22 mouse cellular contexts compared by ENCODE assay signal in genomic region chr19:3356516-3356915, GRCm38 (mm10). TPM values are rescaled to one million over a fixed set of nuclear protein-coding genes. Genes with fewer than 3 reads are reported as not detected.
A peak's percentile ranks its signal among the peaks of the same experiment; 100 is the strongest.
DNase-seq lines count a peak whose midpoint lies in the region; ATAC-seq and TF ChIP-seq lines count a peak whose summit lies in the region.
"Had no signal": no experiment of that assay in that cellular context is flagged by ENCODE, and none has a peak within 500 bp of the region (broad histone marks: within the 10 kb centered on the region; RNA-seq: fewer than 3 reads in every experiment).

No protein-coding gene starts in this region.

- 0 out of 2 replicates have a peak overlapping the region, but pooled peaks have one; percentile 26 for H3K4me3 ChIP-seq in E14TG2a.4 (replicated peaks; ENCODE audit: low read length)
- H3K4me3 ChIP-seq: forebrain, embryonic 10.5 days; forebrain, embryonic 13.5 days; hindbrain, embryonic 12.5 days; hindbrain, embryonic 15.5 days had no signal

- CTCF ChIA-PET in Patski (lab: Charles Lee), result interaction anchor here (0.9 to 1.6 kb wide), 3 partner anchors 8 to 30 kb away, joined by 3 to 5 read pairs (median 4); no protein-coding TSS in a partner anchor

- no peaks in the 10 kb centered on the region for H3K27me3 ChIP-seq in E14TG2a.4 (ENCODE audit: insufficient read depth, low read length)
- no peaks in the 10 kb centered on the region for H3K27me3 ChIP-seq in Patski
- H3K27me3 ChIP-seq: CH12.LX; forebrain, embryonic 13.5 days; hindbrain, embryonic 12.5 days; hindbrain, embryonic 15.5 days had no signal

- ATAC-seq in Patski, result peak; percentile 11
- ATAC-seq: forebrain, embryonic 13.5 days; forebrain, embryonic 16.5 days had no signal

- peak; percentile 49 for DNase-seq in kidney, adult 18-20 months
- DNase-seq in kidney, postnatal 10 days, result no peak
- peak; percentile 86 for DNase-seq in Patski (ENCODE audit: low read depth, low spot score)
- peak; percentile 43 for DNase-seq in kidney, postnatal 14 days
- DNase-seq in cerebellum, postnatal 36 days, result no peak
- DNase-seq in c-Kit-positive CD71-positive TER-119-positive erythroid progenitor cells, embryonic 14.5 days (ENCODE audit: low spot score), result no peak
- DNase-seq: adrenal gland, postnatal 36 days; B cell, adult 2 months; cerebellum, adult 11 months; cerebellum, adult 2 months; cerebellum, adult 9-11 months; cerebellum, postnatal 25 days; gastrocnemius, postnatal 10 days; gastrocnemius, postnatal 36 days; heart, adult 11 months had no signal

- H3K9me3 ChIP-seq in E14TG2a.4 (ENCODE audit: low read length), result no peaks in the 10 kb centered on the region
- H3K9me3 ChIP-seq: forebrain, embryonic 13.5 days; hindbrain, embryonic 12.5 days; hindbrain, embryonic 15.5 days had no signal

- H3K36me3 ChIP-seq in E14TG2a.4 (ENCODE audit: insufficient read depth, low read length), result peaks cover 81% of the 10 kb centered on the region
- H3K36me3 ChIP-seq: forebrain, embryonic 10.5 days; hindbrain, embryonic 12.5 days had no signal

- in situ Hi-C loops in Patski (cut with MboI; ENCODE audit: low pct_unique_long_range_greater_than_20kb), result loop anchor here (5.0 kb wide), 1 partner anchor 64 kb away; no protein-coding TSS in a partner anchor

- POLR2A ChIA-PET in Patski (lab: Charles Lee), result no interaction called here

- H3K4me1 ChIP-seq in E14TG2a.4 (replicated peaks; ENCODE audit: low read depth, low read length), result peaks cover 12% of the 10 kb centered on the region
- H3K4me1 ChIP-seq: forebrain, embryonic 10.5 days; forebrain, embryonic 13.5 days; hindbrain, embryonic 12.5 days had no signal

- TF ChIP-seq CTCF in E14TG2a.4 (conservative IDR thresholded peaks at IDR 0.05; ENCODE audit: low read length) (no peak), Patski (IDR thresholded peaks at IDR 0.05) (no peak)

RNA-seq across cellular contexts. Expression of gene Tesmin, which starts 32.1 kb away (rescaled TPM):
- polyA plus RNA-seq in Patski (2021), result 0.64 TPM

RNA-seq across cellular contexts. Expression of gene Cpt1a, which starts 34.4 kb away (rescaled TPM):
- polyA plus RNA-seq in Patski (2021), result 109 TPM

RNA-seq across cellular contexts. Expression of gene Gal, which starts 57.8 kb away (rescaled TPM):
- polyA plus RNA-seq in Patski (2021), result not detected

Comparison
In these comparisons a context has a peak if more than half of its experiments do, and no peak if none do; other contexts are left out.
1. DNase-seq: peak in kidney, adult 18-20 months (single experiment), Patski (single experiment) and kidney, postnatal 14 days (single experiment); none in kidney, postnatal 10 days (single experiment), cerebellum, postnatal 36 days (0 of 2) and c-Kit-positive CD71-positive TER-119-positive erythroid progenitor cells, embryonic 14.5 days (single experiment).